Mouse (Mus musculus) MEL (cell line): Measurements from ENCODE around the gene Unc5b. TPM values are rescaled to one million over a fixed set of nuclear protein-coding genes. Genes with fewer than 3 reads are reported as not detected.

Source experiments
- DNase-seq: peaks from one replicate; pipeline ENCODE4 v3.0.0; 2011; ENCODE audit warnings: low read depth, low spot score
- H3K27ac ChIP-seq: 2 replicates; pipeline ENCODE4 v1.5.1; 2012; ENCODE audit warnings: low read depth, mild to moderate bottlenecking, control low read depth, low read length, moderate library complexity; ENCODE audit not compliant: control insufficient read depth
- H3K27me3 ChIP-seq, 2 experiments: fragments of 150-350 bp in 1 of 2; sonication (generic) in 1 of 2; 2 replicates each; pipeline ENCODE4 v1.6.1; 2012; ENCODE audit warnings: low read length in 2 of 2, mild to moderate bottlenecking in 2 of 2, improper control_type of control experiment in 1 of 2, moderate library complexity in 1 of 2; ENCODE audit not compliant: insufficient read depth in 2 of 2, control insufficient read depth in 1 of 2
- H3K36me3 ChIP-seq, 2 experiments: 2 replicates each; pipeline ENCODE4 v1.6.1; 2012 to 2014; ENCODE audit warnings: low read length in 2 of 2, improper control_type of control experiment in 1 of 2, inconsistent platforms in 1 of 2, mild to moderate bottlenecking in 1 of 2; ENCODE audit not compliant: insufficient read depth in 2 of 2, control insufficient read depth in 1 of 2
- H3K4me1 ChIP-seq, 2 experiments: fragments of 150-350 bp in 1 of 2; sonication (generic) in 1 of 2; 2 replicates each; pipeline ENCODE4 v1.6.1; 2012; ENCODE audit warnings: low read length in 2 of 2, improper control_type of control experiment in 1 of 2, mild to moderate bottlenecking in 1 of 2; ENCODE audit not compliant: insufficient read depth in 2 of 2, control insufficient read depth in 1 of 2
- H3K4me3 ChIP-seq, 2 experiments: fragments of 150-350 bp in 1 of 2; sonication (generic) in 1 of 2; 2 replicates each; pipeline ENCODE4 v1.5.1; 2012; ENCODE audit warnings: low read depth in 2 of 2, low read length in 2 of 2, mild to moderate bottlenecking in 2 of 2, moderate library complexity in 2 of 2, control low read depth in 1 of 2, improper control_type of control experiment in 1 of 2; ENCODE audit not compliant: control insufficient read depth in 1 of 2, insufficient read depth in 1 of 2
- H3K79me2 ChIP-seq: 2 replicates; pipeline ENCODE4 v1.6.1; 2012; ENCODE audit warnings: mild to moderate bottlenecking, low read length, moderate library complexity; ENCODE audit not compliant: control insufficient read depth, poor library complexity, insufficient read depth
- H3K9ac ChIP-seq: 2 replicates; pipeline ENCODE4 v1.6.1; 2012; ENCODE audit warnings: low read depth, mild to moderate bottlenecking, control low read depth, low read length, moderate library complexity; ENCODE audit not compliant: control insufficient read depth, poor library complexity, severe bottlenecking
- H3K9me3 ChIP-seq: fragments of 150-350 bp; sonication (generic); replicated peaks from 2 replicates; pipeline ENCODE4 v1.6.1; 2012; ENCODE audit warnings: mild to moderate bottlenecking, low read length, improper control_type of control experiment, moderate library complexity; ENCODE audit not compliant: insufficient read depth
- CHD1 ChIP-seq: IDR thresholded peaks from 2 replicates; pipeline ENCODE4 v1.6.1; 2012; ENCODE audit warnings: low read depth, mild to moderate bottlenecking, inconsistent platforms, low read length, improper control_type of control experiment
- CHD2 ChIP-seq: IDR thresholded peaks from 2 replicates; pipeline ENCODE4 v1.6.1; 2011; ENCODE audit warnings: low read length, improper control_type of control experiment
- CTCF ChIP-seq, 3 experiments: IDR thresholded peaks in 2 of 3; conservative IDR thresholded peaks in 1 of 3; 2 replicates each; pipeline ENCODE4 v1.5.1; 2011 to 2012; ENCODE audit warnings: low read length in 3 of 3, low read depth in 2 of 3, mild to moderate bottlenecking in 2 of 3, improper control_type of control experiment in 1 of 3, inconsistent platforms in 1 of 3, mixed read lengths in 1 of 3, moderate library complexity in 1 of 3; ENCODE audit not compliant: control insufficient read depth in 1 of 3, insufficient read depth in 1 of 3, poor library complexity in 1 of 3, severe bottlenecking in 1 of 3
- EP300 ChIP-seq, 2 experiments: IDR thresholded peaks; 2 replicates each; pipeline ENCODE4 v1.6.1; 2011; ENCODE audit warnings: improper control_type of control experiment in 2 of 2, low read length in 2 of 2, low read depth in 1 of 2, mild to moderate bottlenecking in 1 of 2
- GATA1 ChIP-seq: IDR thresholded peaks from 2 replicates; pipeline ENCODE4 v1.6.1; 2011; ENCODE audit warnings: low read depth, low read length, improper control_type of control experiment
- KAT2A ChIP-seq: conservative IDR thresholded peaks from 2 replicates; pipeline ENCODE4 v1.6.1; 2012; ENCODE audit warnings: low read depth, low read length, improper control_type of control experiment, inconsistent platforms
- MAX ChIP-seq: IDR thresholded peaks from 2 replicates; pipeline ENCODE4 v1.6.1; 2011; ENCODE audit warnings: low read length, improper control_type of control experiment
- MXI1 ChIP-seq: IDR thresholded peaks from 2 replicates; pipeline ENCODE4 v1.6.1; 2011; ENCODE audit warnings: mild to moderate bottlenecking, low read depth, low read length, improper control_type of control experiment
- MYC ChIP-seq: IDR thresholded peaks from 2 replicates; pipeline ENCODE4 v1.6.1; 2011; ENCODE audit warnings: low read depth, mild to moderate bottlenecking, low read length, improper control_type of control experiment, moderate library complexity
- NELFE ChIP-seq: IDR thresholded peaks from 2 replicates; pipeline ENCODE4 v1.6.1; 2011; ENCODE audit warnings: low read depth, low read length, improper control_type of control experiment
- POLR2AphosphoS2 ChIP-seq: IDR thresholded peaks from 2 replicates; pipeline ENCODE4 v1.6.1; 2011; ENCODE audit warnings: low read length, improper control_type of control experiment
- RCOR1 ChIP-seq: IDR thresholded peaks from 2 replicates; pipeline ENCODE4 v1.6.1; 2012; ENCODE audit warnings: low read depth, mild to moderate bottlenecking, inconsistent platforms, low read length, improper control_type of control experiment
- SIN3A ChIP-seq: IDR thresholded peaks from 2 replicates; pipeline ENCODE4 v1.6.1; 2012; ENCODE audit warnings: low read length, improper control_type of control experiment, inconsistent platforms
- SMC3 ChIP-seq: IDR thresholded peaks from 2 replicates; pipeline ENCODE4 v1.6.1; 2011; ENCODE audit warnings: low read depth, low read length, improper control_type of control experiment
- TAL1 ChIP-seq: IDR thresholded peaks from 2 replicates; pipeline ENCODE4 v1.6.1; 2012; ENCODE audit warnings: mild to moderate bottlenecking, inconsistent platforms, low read length, moderate library complexity, mixed read lengths
- TBP ChIP-seq: IDR thresholded peaks from 2 replicates; pipeline ENCODE4 v1.8.0; 2011; ENCODE audit warnings: low read depth, low read length, improper control_type of control experiment
- TCF12 ChIP-seq: IDR thresholded peaks from 2 replicates; pipeline ENCODE4 v1.6.1; 2014; ENCODE audit warnings: low read depth, mild to moderate bottlenecking, inconsistent platforms, low read length, improper control_type of control experiment, moderate library complexity
- UBTF ChIP-seq: IDR thresholded peaks from 2 replicates; pipeline ENCODE4 v1.6.1; 2012; ENCODE audit warnings: low read depth, mild to moderate bottlenecking, inconsistent platforms, low read length, improper control_type of control experiment, moderate library complexity, borderline replicate concordance; ENCODE audit not compliant: insufficient read depth
- USF2 ChIP-seq, 2 experiments: IDR thresholded peaks; 2 replicates each; pipeline ENCODE4 v1.6.1; 2011 to 2012; ENCODE audit warnings: improper control_type of control experiment in 2 of 2, low read length in 2 of 2, borderline replicate concordance in 1 of 2, inconsistent platforms in 1 of 2, low read depth in 1 of 2, mild to moderate bottlenecking in 1 of 2; ENCODE audit not compliant: insufficient read depth in 1 of 2
- ZKSCAN1 ChIP-seq: IDR thresholded peaks from 2 replicates; pipeline ENCODE4 v1.6.1; 2012; ENCODE audit warnings: low read depth, mild to moderate bottlenecking, inconsistent platforms, low read length, improper control_type of control experiment, moderate library complexity
- ZMIZ1 ChIP-seq: IDR thresholded peaks from 2 replicates; pipeline ENCODE4 v1.6.1; 2012; ENCODE audit warnings: low read depth, mild to moderate bottlenecking, inconsistent platforms, low read length, improper control_type of control experiment, moderate library complexity
- polyA plus RNA-seq, 2 experiments: library from polyadenylated mRNA; stranded (reverse) in 1 of 2; unstranded in 1 of 2; fragments of >175 nt in 1 of 2; fragments of >200 nt in 1 of 2; gene quantifications; 2 replicates each; pipeline versions ENCODE4 v1.2.1 to v1.2.4; 2012; ENCODE audit warnings: low replicate concordance in 2 of 2, low read depth in 1 of 2; ENCODE audit not compliant: insufficient read length in 2 of 2, insufficient read depth in 1 of 2, missing spikeins in 1 of 2
- total RNA-seq: library from RNA; depleted of rRNA; stranded (reverse); fragments of 300-350 nt; gene quantifications from 2 replicates; pipeline ENCODE4 v1.2.3, GENCODE M21; 2012

Gene Unc5b
- total and polyA plus RNA-seq, 3 experiments: not detected

GRCm38 (mm10) chr10:60823744-60824143 is 7.6 kb downstream of the Unc5b start:
- Histone ChIP-seq H3K27ac (no peak overlapping the region), H3K4me1 (no peaks in the 10 kb centered on the region), H3K79me2 (no peaks in the 10 kb centered on the region), H3K27me3 (no peaks in the 10 kb centered on the region), H3K9me3 (no peaks in the 10 kb centered on the region), H3K36me3 (no peaks in the 10 kb centered on the region), H3K9ac (no peak overlapping the region), H3K4me3 (no peak overlapping the region)
- no peak for DNase-seq
- TF ChIP-seq TAL1: no peak
- TF ChIP-seq MYC: no peak
- no peak for TF ChIP-seq UBTF
- TF ChIP-seq RCOR1: no peak
- TF ChIP-seq TCF12: no peak

- no peaks in the 10 kb centered on the region for H3K36me3 ChIP-seq
Observed at GRCm38 (mm10) chr10:60822641-60823425, 8.5 kb downstream of the Unc5b start.

More at GRCm38 (mm10) chr10:60822641-60823425, 8.5 kb downstream of the Unc5b start:
- Histone ChIP-seq H3K9ac (no peak overlapping the region), H3K27ac (no peak overlapping the region), H3K4me3 (no peak overlapping the region), H3K4me1 (no peaks in the 10 kb centered on the region), H3K79me2 (no peaks in the 10 kb centered on the region), H3K9me3 (no peaks in the 10 kb centered on the region), H3K27me3 (no peaks in the 10 kb centered on the region)
- no peak for DNase-seq
- TF ChIP-seq CHD2: no peak
- no peak for TF ChIP-seq SMC3
- TF ChIP-seq UBTF: no peak
- no peak for TF ChIP-seq ZMIZ1
- no peak for TF ChIP-seq EP300 (IDR thresholded peaks at IDR 0.05; ENCODE audit: low read depth in 1 of 2, low read length in 2 of 2)
- no peak for TF ChIP-seq NELFE
- no peak for TF ChIP-seq SIN3A
- TF ChIP-seq RCOR1: no peak
- no peak for TF ChIP-seq POLR2AphosphoS2
- no peak for TF ChIP-seq GATA1
- no peak for TF ChIP-seq MAX
- TF ChIP-seq KAT2A: no peak
- no peak for TF ChIP-seq USF2 (IDR thresholded peaks at IDR 0.05; ENCODE audit: borderline replicate concordance in 1 of 2, insufficient read depth in 1 of 2, low read depth in 1 of 2, low read length in 2 of 2)
- no peak for TF ChIP-seq MXI1
- TF ChIP-seq CHD1: no peak
- no peak for TF ChIP-seq TBP
- no peak for TF ChIP-seq ZKSCAN1
- TF ChIP-seq CTCF (IDR thresholded peaks at IDR 0.05 in 2 of 3, conservative IDR thresholded peaks at IDR 0.05 in 1 of 3; ENCODE audit: control insufficient read depth in 1 of 3, insufficient read depth in 1 of 3, low read depth in 2 of 3, low read length in 3 of 3, poor library complexity in 1 of 3, severe bottlenecking in 1 of 3): no peak
- no peak for TF ChIP-seq TAL1
